Mouse (Mus musculus): ENCODE results near the gene Sln. TPM values are rescaled to one million over a fixed set of nuclear protein-coding genes. Genes with fewer than 3 reads are reported as not detected.

Sln gene
- polyA plus RNA-seq (2017; shearing (Covaris generic)): not detected

DNA sequence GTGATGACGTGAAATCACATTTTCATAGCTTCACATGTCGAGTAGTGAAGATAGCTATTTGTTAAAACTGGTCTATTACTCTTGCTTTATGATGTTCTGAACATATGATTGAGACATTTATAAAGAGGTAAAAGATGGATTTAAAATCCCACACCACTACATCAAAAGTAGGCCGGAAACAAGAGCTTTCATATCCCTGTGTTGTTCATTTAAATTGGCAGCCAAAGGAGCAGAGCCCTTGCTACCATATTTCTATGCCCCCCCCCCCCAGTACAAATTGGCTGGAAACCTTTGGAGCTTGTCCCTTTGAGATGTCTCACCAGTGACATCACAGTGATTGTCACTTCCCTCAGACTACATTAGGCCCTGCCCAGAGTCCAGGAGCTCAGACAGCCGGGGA lies at the start of gene Sln:
Gene Sln (plus strand): TSS at position 301 of the 400 bp plus-strand sequence.

Other genes starting within 250 kb of the Sln start
- 78.9 TPM for gene Acat1, start 239.8 kb upstream of the Sln start, polyA plus RNA-seq (2017; shearing (Covaris generic))
- 24.3 TPM for gene Cul5, start 180.2 kb upstream of the Sln start, polyA plus RNA-seq (2017; shearing (Covaris generic))
- not detected for gene Rab39, start 143.9 kb upstream of the Sln start, polyA plus RNA-seq (2017; shearing (Covaris generic))
- gene Slc35f2, start 78.6 kb upstream of the Sln start, polyA plus RNA-seq (2017; shearing (Covaris generic)): 21.9 TPM
- 0.38 TPM for gene Elmod1, start 125.1 kb downstream of the Sln start, polyA plus RNA-seq (2017; shearing (Covaris generic))
- not detected for gene Tnfaip8l3, start 218.2 kb downstream of the Sln start, polyA plus RNA-seq (2017; shearing (Covaris generic))